Comparison of ENCODE assay signal across 18 mouse cellular contexts in the genomic region with DNA sequence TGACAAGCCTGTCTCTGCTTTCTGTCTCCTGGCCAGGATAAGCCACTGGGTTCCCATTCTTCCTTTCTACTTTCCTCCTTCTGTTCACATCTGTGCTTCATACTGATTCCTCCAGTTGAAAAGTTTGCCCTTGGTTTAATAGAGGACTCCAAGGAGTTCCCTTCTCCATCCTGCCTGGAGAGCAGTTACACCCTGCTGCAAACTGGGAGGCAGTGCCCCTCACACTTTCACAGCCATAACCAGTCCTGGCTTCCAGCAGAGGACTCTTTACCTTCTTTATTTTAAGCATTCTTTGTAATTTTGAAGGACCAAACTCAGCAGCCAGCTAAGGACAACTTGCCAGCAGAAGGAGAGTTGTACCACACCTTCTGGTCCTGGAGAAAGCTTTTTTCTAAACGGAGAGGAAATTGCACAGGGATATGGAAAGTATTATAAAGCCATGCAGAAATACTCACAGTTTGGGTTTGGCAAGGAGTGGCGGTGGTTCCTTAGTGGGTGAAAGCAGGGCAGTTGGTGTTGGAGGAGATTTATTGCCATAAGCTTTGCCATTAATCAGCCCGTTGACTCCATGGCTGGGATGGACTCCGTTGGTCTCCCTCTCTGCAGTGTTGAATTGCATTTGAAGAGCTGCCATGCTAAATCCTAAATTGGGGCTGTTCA.
"Had no signal": no experiment of that assay in that cellular context is flagged by ENCODE, and none has a peak within 500 bp of the region (broad histone marks: within the 10 kb centered on the region; RNA-seq: fewer than 3 reads in every experiment).

No protein-coding gene starts in this region.

- H3K9ac ChIP-seq: liver, embryonic 13.5 days had no signal

- DNase-seq: kidney, adult 9 months; kidney, postnatal 14 days; kidney, postnatal 4 days; layer of hippocampus, adult 9-11 months; liver, embryonic 13.5 days; lung, adult 2 months; lung, postnatal 14 days; lung, postnatal 4 days; midbrain, embryonic 14.5 days; right cerebral cortex, adult 18-20 months; right cerebral cortex, postnatal 14 days; right cerebral cortex, postnatal 4 days; thymus, adult 2 months; thymus, postnatal 14 days; thymus, postnatal 4 days had no signal

- H3K36me3 ChIP-seq: liver, embryonic 13.5 days had no signal

- H3K27ac ChIP-seq: layer of hippocampus, adult 2 months; liver, embryonic 13.5 days; stomach, postnatal 0 days had no signal

- H3K27me3 ChIP-seq: liver, embryonic 13.5 days had no signal

- H3K9me3 ChIP-seq: liver, embryonic 13.5 days had no signal

- H3K4me2 ChIP-seq: liver, embryonic 13.5 days; midbrain, embryonic 11.5 days had no signal

- H3K4me1 ChIP-seq: liver, embryonic 13.5 days had no signal

- H3K4me3 ChIP-seq: layer of hippocampus, adult 2 months; liver, embryonic 13.5 days had no signal
